Mouse (Mus musculus): ENCODE results near the gene Gm20605.
A peak's percentile ranks its signal among the peaks of the same experiment; 100 is the strongest.
"Not testable (repeated sequence)": the region's sequence is repeated elsewhere in the genome, so short reads cannot be mapped to it uniquely, and the experiment has no call there.

Gene Gm20605

GRCm38 (mm10) chr5:137613076-137613475 is 15.9 kb upstream of the Gm20605 start:
- no peak for DNase-seq (ENCODE audit: low spot score)

- no peak for DNase-seq (ENCODE audit: low spot score)
Observed at GRCm38 (mm10) chr5:137613550-137613949, 15.4 kb upstream of the Gm20605 start, which contains the start of gene Pcolce. Gene Pcolce, minus strand, starts transcription at chr5:137613784.

- DNase-seq (ENCODE audit: low spot score): not testable (repeated sequence)
Observed at GRCm38 (mm10) chr5:137614921-137615320, 14.1 kb upstream of the Gm20605 start.

GRCm38 (mm10) chr5:137615347-137615746 is 13.6 kb upstream of the Gm20605 start:
- no peak for DNase-seq (ENCODE audit: low spot score)

- DNase-seq (ENCODE audit: low spot score): no peak
Observed at GRCm38 (mm10) chr5:137623937-137624530, 4.9 kb upstream of the Gm20605 start.

- DNase-seq (ENCODE audit: low spot score): no peak
Observed at GRCm38 (mm10) chr5:137627991-137628390, 984 bp upstream of the Gm20605 start.

- DNase-seq (ENCODE audit: low spot score): peak; percentile 79
Observed at GRCm38 (mm10) chr5:137629306-137629721, 339 bp downstream of the Gm20605 start.

- no peak for DNase-seq (ENCODE audit: low spot score)
Observed at GRCm38 (mm10) chr5:137629906-137630545, 1.1 kb downstream of the Gm20605 start.

- peak; percentile 35 for DNase-seq (ENCODE audit: low spot score)
Observed at GRCm38 (mm10) chr5:137630602-137631001, 1.6 kb downstream of the Gm20605 start.

GRCm38 (mm10) chr5:137631171-137631570 is 2.2 kb downstream of the Gm20605 start:
- no peak for DNase-seq (ENCODE audit: low spot score)

- DNase-seq (ENCODE audit: low spot score): no peak
Observed at GRCm38 (mm10) chr5:137631591-137631990, 2.6 kb downstream of the Gm20605 start.

- no peak for DNase-seq (ENCODE audit: low spot score)
Observed at GRCm38 (mm10) chr5:137633397-137634084, 4.6 kb downstream of the Gm20605 start.

- DNase-seq (ENCODE audit: low spot score): no peak
Observed at GRCm38 (mm10) chr5:137639472-137639871, 10.5 kb downstream of the Gm20605 start.

- DNase-seq (ENCODE audit: low spot score): no peak
Observed at GRCm38 (mm10) chr5:137641054-137641453, 12.1 kb downstream of the Gm20605 start, which contains the start of gene Sap25. Gene Sap25, plus strand, starts transcription at chr5:137641334.

GRCm38 (mm10) chr5:137642886-137643285 is 13.9 kb downstream of the Gm20605 start:
- no peak for DNase-seq (ENCODE audit: low spot score)

- no peak for DNase-seq (ENCODE audit: low spot score)
Observed at GRCm38 (mm10) chr5:137644484-137644883, 15.5 kb downstream of the Gm20605 start.

GRCm38 (mm10) chr5:137645091-137645651 is 16.2 kb downstream of the Gm20605 start:
- peak; percentile 37 for DNase-seq (ENCODE audit: low spot score)

GRCm38 (mm10) chr5:137645652-137646091 is 16.7 kb downstream of the Gm20605 start, which contains the start of gene Irs3:
Gene Irs3, minus strand, starts transcription at chr5:137645714.
- peak; percentile 58 for DNase-seq (ENCODE audit: low spot score)

GRCm38 (mm10) chr5:137647827-137648601 is 19.0 kb downstream of the Gm20605 start:
- DNase-seq (ENCODE audit: low spot score): no peak

- DNase-seq (ENCODE audit: low spot score): no peak
Observed at GRCm38 (mm10) chr5:137649251-137649650, 20.3 kb downstream of the Gm20605 start.

- DNase-seq (ENCODE audit: low spot score): peak; percentile 46
Observed at GRCm38 (mm10) chr5:137649669-137650571, 20.9 kb downstream of the Gm20605 start.

All from embryo, embryonic 10.5 days (tissue).